Mouse (Mus musculus): ENCODE data around the gene Mxd4.

DNA sequence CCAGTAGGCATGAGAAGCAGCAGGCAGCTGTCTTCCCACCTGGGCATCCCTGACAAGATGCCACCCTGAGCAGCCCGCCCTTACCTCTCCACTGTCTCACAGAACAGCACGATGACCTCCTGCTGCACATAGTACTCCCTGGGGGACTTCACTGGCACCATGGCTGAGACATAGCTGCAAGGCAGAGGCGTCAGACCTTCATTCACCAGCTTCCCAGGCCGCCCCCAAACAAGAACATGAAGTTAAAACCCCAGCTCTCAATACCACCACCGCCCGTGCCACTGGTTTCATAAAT is 45.6 kb upstream of the Mxd4 start:
- no peak for TF ChIP-seq POLR2A (IDR thresholded peaks at IDR 0.05; ENCODE audit: borderline replicate concordance, low read depth, low read length)
- TF ChIP-seq CTCF (IDR thresholded peaks at IDR 0.05; ENCODE audit: low read depth, low read length), result no peak

Data from bone marrow macrophage, adult 2 months (primary cell).